Mouse (Mus musculus) urinary bladder, adult 2 months (tissue): ENCODE measurements around the gene Smarca2. TPM values are rescaled to one million over a fixed set of nuclear protein-coding genes. Genes with fewer than 3 reads are reported as not detected.

Experiments
- DNase-seq: peaks from one replicate; pipeline ENCODE4 v3.0.0; 2022; ENCODE audit warnings: low spot score
- polyA plus RNA-seq: library from polyadenylated mRNA; depleted of rRNA; stranded (reverse); fragments of >200 nt; gene quantifications from 2 replicates; pipeline ENCODE4 v1.2.3, GENCODE M21; 2012

The Smarca2 gene
- polyA plus RNA-seq, 1 experiment: 72.7 TPM

DNA sequence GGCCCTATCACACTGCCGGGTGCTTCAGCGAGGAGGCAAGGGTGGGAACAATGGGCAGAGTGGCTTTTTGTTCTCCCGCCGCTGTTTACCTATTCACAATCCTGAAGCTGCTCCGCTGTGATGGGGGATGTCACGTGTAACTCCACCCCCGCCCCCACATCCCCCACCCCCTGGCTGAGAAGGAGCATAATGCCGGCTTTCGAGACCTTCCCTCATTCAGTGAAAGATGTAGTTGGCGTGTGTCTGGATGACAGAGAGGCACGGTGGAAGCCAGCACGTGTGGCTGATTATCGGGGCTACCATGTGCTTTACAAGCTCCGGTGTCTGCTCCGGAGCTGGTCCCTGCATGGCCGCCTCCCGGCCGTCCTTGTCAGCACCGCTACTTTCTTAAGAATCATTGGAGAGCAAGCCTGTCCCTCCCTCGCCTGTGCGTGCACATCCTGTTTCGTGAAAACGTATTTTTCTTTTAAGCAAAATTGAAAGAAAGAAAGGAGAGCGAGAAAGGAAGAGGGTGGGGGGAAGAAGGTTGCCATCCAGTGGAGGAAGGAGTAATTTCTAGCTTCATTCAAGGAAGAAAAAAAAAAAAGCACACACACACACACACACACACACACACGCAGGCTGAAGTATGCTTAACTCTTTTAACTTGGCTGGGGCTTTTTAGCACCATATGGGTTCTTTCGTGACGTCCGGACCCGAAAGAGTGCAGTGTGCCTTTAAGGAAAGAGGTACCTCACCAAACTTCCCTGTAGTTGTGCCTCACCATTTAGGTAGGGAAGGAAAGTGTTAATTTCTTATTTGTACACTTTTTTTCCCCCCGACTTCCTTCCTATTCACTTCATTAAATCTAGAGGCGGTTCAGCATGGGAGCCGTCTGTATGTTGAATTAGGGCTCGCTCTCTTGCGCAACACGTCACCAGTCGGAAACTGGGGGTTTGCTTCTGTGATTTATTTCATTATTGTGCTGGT lies 143.0 kb downstream of the Smarca2 start:
- DNase-seq: peak; percentile 55

GRCm38 (mm10) chr19:26748676-26749075 lies 143.8 kb downstream of the Smarca2 start:
- no peak for DNase-seq

GRCm38 (mm10) chr19:26749427-26750137 lies 144.7 kb downstream of the Smarca2 start:
- no peak for DNase-seq

DNA sequence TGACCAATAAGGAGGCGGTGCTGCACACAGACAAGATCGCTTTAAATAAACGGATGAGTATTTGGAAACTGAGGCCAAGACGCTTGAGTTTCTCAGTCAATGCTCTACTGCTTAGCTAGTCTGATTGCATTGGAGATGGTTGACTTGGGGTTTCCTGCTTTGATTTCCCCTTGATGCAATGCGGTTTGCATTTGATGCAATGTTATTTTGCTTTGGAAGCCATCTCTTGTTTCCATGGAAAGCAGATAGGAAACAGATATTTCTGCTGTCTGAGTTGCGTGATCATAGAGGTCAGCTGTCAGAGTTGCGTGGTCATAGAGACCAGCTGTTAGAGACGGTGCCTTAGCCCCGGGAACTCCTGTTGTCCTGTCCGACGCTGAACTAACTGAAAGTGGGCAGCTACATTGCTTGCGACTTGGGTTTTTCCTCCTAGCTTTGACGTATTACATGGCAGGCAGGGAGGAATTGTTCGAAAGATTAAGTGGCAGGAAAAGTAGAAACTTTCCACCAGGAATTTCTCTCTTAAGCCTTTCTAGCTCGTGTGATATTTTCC lies 147.8 kb downstream of the Smarca2 start:
- no peak for DNase-seq

- no peak for DNase-seq
Measured at GRCm38 (mm10) chr19:26753266-26753872, 148.5 kb downstream of the Smarca2 start.

DNA sequence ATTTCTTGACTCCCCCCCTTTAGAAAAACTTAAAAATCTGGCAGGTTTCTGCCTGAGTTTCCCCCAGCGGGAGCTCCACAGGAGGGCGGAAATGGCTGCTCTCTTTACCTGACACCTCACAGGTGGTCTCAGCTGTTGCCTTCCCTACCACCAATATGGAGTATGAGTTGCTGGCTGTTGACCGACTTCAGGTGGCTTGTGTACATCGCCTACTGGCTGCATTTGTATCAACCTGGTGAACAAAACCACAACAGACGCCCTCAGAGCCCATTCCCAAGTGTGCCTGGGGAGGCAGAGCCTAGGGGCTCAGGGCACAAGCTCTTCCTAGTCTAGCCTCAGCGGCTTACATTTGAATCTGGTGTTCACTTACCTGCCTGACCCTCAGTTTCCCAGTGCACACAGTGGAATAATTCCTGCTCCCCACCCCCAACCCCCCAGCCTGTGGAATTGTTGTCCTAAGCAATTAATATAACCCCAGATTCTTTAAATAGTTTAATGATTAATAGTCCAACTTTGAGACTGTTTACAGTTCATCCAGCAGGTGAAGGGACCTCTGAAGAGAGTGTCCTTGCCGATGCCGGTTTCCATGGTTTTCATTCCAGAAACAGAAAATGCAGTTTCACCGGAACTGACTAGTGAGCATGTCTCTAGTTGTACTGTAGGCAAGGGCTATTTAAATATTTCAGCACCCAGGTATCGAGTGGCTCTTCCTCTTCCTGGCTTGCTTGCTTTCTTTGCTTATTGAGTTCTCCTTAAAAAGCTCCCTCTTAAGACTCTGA lies 149.4 kb downstream of the Smarca2 start:
- DNase-seq: no peak

DNA sequence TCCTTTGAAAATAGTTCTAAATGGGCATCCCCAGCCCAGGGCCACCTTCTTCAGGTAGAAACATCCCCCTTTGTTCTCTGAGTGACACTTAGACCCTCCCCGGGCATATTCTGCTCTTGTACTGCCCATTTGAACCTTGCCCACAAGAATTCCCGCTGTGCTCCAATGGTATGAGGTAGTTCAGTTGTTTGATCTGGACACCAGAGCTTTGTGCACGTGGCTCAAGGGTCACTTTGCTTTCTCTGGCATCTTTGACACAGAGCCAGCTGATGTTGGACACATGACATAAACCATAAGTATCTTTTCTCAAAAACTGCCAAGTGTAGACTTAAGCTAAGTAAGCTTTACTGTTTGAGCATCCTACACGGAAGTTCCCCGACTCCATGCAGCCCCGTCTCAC lies 151.1 kb downstream of the Smarca2 start:
- DNase-seq: no peak

DNA sequence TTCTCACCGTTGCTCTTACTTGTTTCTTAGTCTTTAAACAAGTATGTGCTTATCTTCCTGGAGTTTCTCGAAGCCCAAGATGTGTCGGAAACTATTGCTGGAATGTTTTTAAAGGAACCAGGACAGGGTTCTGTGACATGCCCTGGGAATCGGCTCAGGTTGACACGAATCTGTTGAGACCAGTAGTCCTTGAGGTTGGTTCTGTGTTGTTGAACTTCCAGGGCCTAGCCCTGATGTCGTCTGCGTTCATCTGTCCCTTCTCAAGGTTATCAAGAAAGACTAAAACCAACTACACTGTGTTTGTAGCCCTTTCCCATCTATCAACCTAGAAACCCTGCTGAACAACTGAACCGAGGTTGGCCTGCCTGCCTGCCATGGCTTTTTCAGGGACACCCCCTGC lies 151.5 kb downstream of the Smarca2 start:
- no peak for DNase-seq

DNA sequence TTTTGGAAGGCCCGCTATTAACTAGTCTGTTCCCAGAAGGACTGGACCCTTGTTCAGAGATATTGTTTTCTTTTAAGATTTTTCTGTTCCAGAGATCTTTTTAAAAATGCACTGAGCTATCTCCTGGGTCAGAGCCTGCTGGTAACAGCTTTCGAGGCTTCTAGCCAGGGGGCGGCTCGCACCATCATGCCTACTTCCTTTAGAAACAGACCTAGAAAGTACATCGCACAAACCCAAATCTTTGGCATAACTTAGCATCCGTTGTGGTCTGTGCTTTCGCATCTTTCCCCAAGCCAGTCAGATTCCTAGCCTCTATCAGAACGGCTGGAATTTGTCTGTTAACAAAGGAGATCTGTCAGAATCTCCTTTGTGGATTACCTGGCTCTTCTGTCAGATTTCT lies 153.3 kb downstream of the Smarca2 start:
- DNase-seq: no peak

- DNase-seq: no peak
Measured at GRCm38 (mm10) chr19:26758620-26759019, 153.8 kb downstream of the Smarca2 start.

DNA sequence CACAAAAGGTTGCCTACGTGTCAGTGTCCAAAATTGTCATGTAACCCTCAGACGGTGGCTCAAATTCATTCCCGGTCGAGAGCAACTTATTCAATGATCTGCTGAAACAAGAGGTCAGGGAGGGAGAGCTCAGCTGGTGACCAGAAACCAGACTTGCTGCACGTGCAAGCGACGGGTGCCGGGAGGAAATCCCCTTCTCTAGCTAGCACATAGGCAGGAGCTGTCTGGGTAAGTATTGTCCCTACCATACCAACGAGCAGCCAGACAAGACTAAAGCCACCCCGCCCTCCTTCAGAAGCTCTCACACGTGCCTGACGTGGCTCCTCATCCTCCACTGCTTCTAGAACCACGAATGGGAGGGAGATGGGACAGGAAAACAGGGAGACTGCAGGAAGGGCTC lies 154.4 kb downstream of the Smarca2 start:
- DNase-seq: no peak

GRCm38 (mm10) chr19:26761257-26761656 lies 156.4 kb downstream of the Smarca2 start:
- DNase-seq: no peak

GRCm38 (mm10) chr19:26765483-26765882 lies 160.6 kb downstream of the Smarca2 start:
- no peak for DNase-seq

- DNase-seq: no peak
Measured at GRCm38 (mm10) chr19:26767454-26767853, 162.6 kb downstream of the Smarca2 start.

DNA sequence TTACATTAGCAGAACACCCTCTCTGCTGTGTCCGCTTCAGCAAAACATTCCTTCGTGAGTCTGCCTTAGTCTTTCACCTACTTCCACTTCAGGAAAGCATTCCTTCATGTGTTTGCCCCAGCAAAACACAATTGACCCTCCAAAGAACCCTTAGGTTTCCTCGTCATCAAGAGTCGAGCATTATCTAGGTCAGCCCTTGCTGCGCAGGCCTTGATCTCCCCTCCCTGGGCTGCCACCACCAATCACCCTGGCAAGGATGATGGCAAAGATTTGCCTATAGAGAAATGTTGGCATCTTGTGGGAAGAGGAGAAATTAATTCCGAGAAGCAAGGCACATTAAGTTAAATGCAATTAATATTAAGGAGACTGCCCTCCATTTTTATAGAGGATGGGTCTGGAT lies 163.1 kb downstream of the Smarca2 start:
- DNase-seq: no peak

- no peak for DNase-seq
Measured at GRCm38 (mm10) chr19:26768846-26769245, 164.0 kb downstream of the Smarca2 start.

- no peak for DNase-seq
Measured at GRCm38 (mm10) chr19:26769609-26770500, 165.0 kb downstream of the Smarca2 start.

- DNase-seq: no peak
Measured at GRCm38 (mm10) chr19:26770592-26770991, 165.7 kb downstream of the Smarca2 start.

DNA sequence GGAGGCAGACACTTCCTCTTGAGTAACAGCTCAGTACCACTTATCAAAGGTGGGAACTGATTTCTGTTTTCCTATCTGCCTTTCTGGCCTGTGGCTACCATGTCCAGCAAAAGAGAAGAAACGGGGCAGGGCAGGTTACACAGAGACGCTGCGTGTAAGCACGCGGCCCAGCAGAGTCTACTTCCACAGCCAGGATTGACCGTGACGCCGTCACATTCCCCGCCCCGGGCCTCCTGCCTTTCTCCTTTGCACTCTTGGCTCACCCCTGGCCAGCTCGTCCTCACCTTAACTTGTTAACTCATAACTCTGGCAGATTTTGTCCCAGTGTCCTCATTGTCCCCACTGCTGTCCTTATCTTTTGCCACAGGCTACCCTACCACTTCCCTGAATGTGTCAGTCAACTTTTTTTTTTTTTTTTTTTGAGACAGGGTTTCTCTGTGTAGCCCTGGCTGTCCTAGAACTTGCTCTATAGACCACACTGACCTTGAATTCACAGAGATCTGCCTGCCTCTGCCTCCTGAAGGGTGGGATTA lies 167.3 kb downstream of the Smarca2 start:
- DNase-seq: no peak
